Mouse (Mus musculus) MEL (cell line): ENCODE results near the gene Nck1. TPM values are rescaled to one million over a fixed set of nuclear protein-coding genes. Genes with fewer than 3 reads are reported as not detected.

Source experiments
- DNase-seq: peaks from one replicate; pipeline ENCODE4 v3.0.0; 2011; ENCODE audit warnings: low read depth, low spot score
- H3K27ac ChIP-seq: 2 replicates; pipeline ENCODE4 v1.5.1; 2012; ENCODE audit warnings: low read depth, mild to moderate bottlenecking, control low read depth, low read length, moderate library complexity; ENCODE audit not compliant: control insufficient read depth
- H3K27me3 ChIP-seq, 2 experiments: fragments of 150-350 bp in 1 of 2; sonication (generic) in 1 of 2; 2 replicates each; pipeline ENCODE4 v1.6.1; 2012; ENCODE audit warnings: low read length in 2 of 2, mild to moderate bottlenecking in 2 of 2, improper control_type of control experiment in 1 of 2, moderate library complexity in 1 of 2; ENCODE audit not compliant: insufficient read depth in 2 of 2, control insufficient read depth in 1 of 2
- H3K36me3 ChIP-seq, 2 experiments: 2 replicates each; pipeline ENCODE4 v1.6.1; 2012 to 2014; ENCODE audit warnings: low read length in 2 of 2, improper control_type of control experiment in 1 of 2, inconsistent platforms in 1 of 2, mild to moderate bottlenecking in 1 of 2; ENCODE audit not compliant: insufficient read depth in 2 of 2, control insufficient read depth in 1 of 2
- H3K4me1 ChIP-seq, 2 experiments: fragments of 150-350 bp in 1 of 2; sonication (generic) in 1 of 2; 2 replicates each; pipeline ENCODE4 v1.6.1; 2012; ENCODE audit warnings: low read length in 2 of 2, improper control_type of control experiment in 1 of 2, mild to moderate bottlenecking in 1 of 2; ENCODE audit not compliant: insufficient read depth in 2 of 2, control insufficient read depth in 1 of 2
- H3K4me3 ChIP-seq, 2 experiments: fragments of 150-350 bp in 1 of 2; sonication (generic) in 1 of 2; 2 replicates each; pipeline ENCODE4 v1.5.1; 2012; ENCODE audit warnings: low read depth in 2 of 2, low read length in 2 of 2, mild to moderate bottlenecking in 2 of 2, moderate library complexity in 2 of 2, control low read depth in 1 of 2, improper control_type of control experiment in 1 of 2; ENCODE audit not compliant: control insufficient read depth in 1 of 2, insufficient read depth in 1 of 2
- H3K79me2 ChIP-seq: 2 replicates; pipeline ENCODE4 v1.6.1; 2012; ENCODE audit warnings: mild to moderate bottlenecking, low read length, moderate library complexity; ENCODE audit not compliant: control insufficient read depth, poor library complexity, insufficient read depth
- H3K9ac ChIP-seq: 2 replicates; pipeline ENCODE4 v1.6.1; 2012; ENCODE audit warnings: low read depth, mild to moderate bottlenecking, control low read depth, low read length, moderate library complexity; ENCODE audit not compliant: control insufficient read depth, poor library complexity, severe bottlenecking
- H3K9me3 ChIP-seq: fragments of 150-350 bp; sonication (generic); replicated peaks from 2 replicates; pipeline ENCODE4 v1.6.1; 2012; ENCODE audit warnings: mild to moderate bottlenecking, low read length, improper control_type of control experiment, moderate library complexity; ENCODE audit not compliant: insufficient read depth
- BHLHE40 ChIP-seq: IDR thresholded peaks from 2 replicates; pipeline ENCODE4 v1.6.1; 2012; ENCODE audit warnings: low read depth, mild to moderate bottlenecking, inconsistent platforms, low read length, improper control_type of control experiment, borderline replicate concordance
- CHD1 ChIP-seq: IDR thresholded peaks from 2 replicates; pipeline ENCODE4 v1.6.1; 2012; ENCODE audit warnings: low read depth, mild to moderate bottlenecking, inconsistent platforms, low read length, improper control_type of control experiment
- CTCF ChIP-seq, 3 experiments: IDR thresholded peaks in 2 of 3; conservative IDR thresholded peaks in 1 of 3; 2 replicates each; pipeline ENCODE4 v1.5.1; 2011 to 2012; ENCODE audit warnings: low read length in 3 of 3, low read depth in 2 of 3, mild to moderate bottlenecking in 2 of 3, improper control_type of control experiment in 1 of 3, inconsistent platforms in 1 of 3, mixed read lengths in 1 of 3, moderate library complexity in 1 of 3; ENCODE audit not compliant: control insufficient read depth in 1 of 3, insufficient read depth in 1 of 3, poor library complexity in 1 of 3, severe bottlenecking in 1 of 3
- E2F4 ChIP-seq: IDR thresholded peaks from 2 replicates; pipeline ENCODE4 v1.6.1; 2011; ENCODE audit warnings: low read depth, low read length, improper control_type of control experiment, borderline replicate concordance
- ELF1 ChIP-seq: IDR thresholded peaks from 2 replicates; pipeline ENCODE4 v1.6.1; 2014; ENCODE audit warnings: low read depth, mild to moderate bottlenecking, inconsistent platforms, low read length, improper control_type of control experiment, moderate library complexity
- GABPA ChIP-seq: IDR thresholded peaks from 2 replicates; pipeline ENCODE4 v1.6.1; 2012; ENCODE audit warnings: low read depth, mild to moderate bottlenecking, inconsistent platforms, low read length, improper control_type of control experiment, moderate library complexity
- KAT2A ChIP-seq: conservative IDR thresholded peaks from 2 replicates; pipeline ENCODE4 v1.6.1; 2012; ENCODE audit warnings: low read depth, low read length, improper control_type of control experiment, inconsistent platforms
- MAFK ChIP-seq: IDR thresholded peaks from 2 replicates; pipeline ENCODE4 v1.6.1; 2011; ENCODE audit warnings: low read depth, mild to moderate bottlenecking, low read length, improper control_type of control experiment, borderline replicate concordance
- MAX ChIP-seq: IDR thresholded peaks from 2 replicates; pipeline ENCODE4 v1.6.1; 2011; ENCODE audit warnings: low read length, improper control_type of control experiment
- MAZ ChIP-seq: IDR thresholded peaks from 2 replicates; pipeline ENCODE4 v1.6.1; 2012; ENCODE audit warnings: low read depth, mild to moderate bottlenecking, inconsistent platforms, low read length, improper control_type of control experiment
- MEF2A ChIP-seq: IDR thresholded peaks from 2 replicates; pipeline ENCODE4 v1.6.1; 2014; ENCODE audit warnings: low read depth, mild to moderate bottlenecking, inconsistent platforms, low read length, improper control_type of control experiment; ENCODE audit not compliant: poor library complexity, insufficient replicate concordance, severe bottlenecking; ENCODE audit errors: extremely low read depth
- MXI1 ChIP-seq: IDR thresholded peaks from 2 replicates; pipeline ENCODE4 v1.6.1; 2011; ENCODE audit warnings: mild to moderate bottlenecking, low read depth, low read length, improper control_type of control experiment
- MYC ChIP-seq: IDR thresholded peaks from 2 replicates; pipeline ENCODE4 v1.6.1; 2011; ENCODE audit warnings: low read depth, mild to moderate bottlenecking, low read length, improper control_type of control experiment, moderate library complexity
- NELFE ChIP-seq: IDR thresholded peaks from 2 replicates; pipeline ENCODE4 v1.6.1; 2011; ENCODE audit warnings: low read depth, low read length, improper control_type of control experiment
- NRF1 ChIP-seq: IDR thresholded peaks from 2 replicates; pipeline ENCODE4 v1.6.1; 2014; ENCODE audit warnings: low read depth, mild to moderate bottlenecking, inconsistent platforms, low read length, improper control_type of control experiment, moderate library complexity; ENCODE audit not compliant: poor library complexity, insufficient read depth, severe bottlenecking
- RAD21 ChIP-seq: IDR thresholded peaks from 2 replicates; pipeline ENCODE4 v1.6.1; 2011; ENCODE audit warnings: mild to moderate bottlenecking, low read depth, low read length, improper control_type of control experiment
- RCOR1 ChIP-seq: IDR thresholded peaks from 2 replicates; pipeline ENCODE4 v1.6.1; 2012; ENCODE audit warnings: low read depth, mild to moderate bottlenecking, inconsistent platforms, low read length, improper control_type of control experiment
- UBTF ChIP-seq: IDR thresholded peaks from 2 replicates; pipeline ENCODE4 v1.6.1; 2012; ENCODE audit warnings: low read depth, mild to moderate bottlenecking, inconsistent platforms, low read length, improper control_type of control experiment, moderate library complexity, borderline replicate concordance; ENCODE audit not compliant: insufficient read depth
- USF1 ChIP-seq: IDR thresholded peaks from 2 replicates; pipeline ENCODE4 v1.6.1; 2014; ENCODE audit warnings: low read depth, mild to moderate bottlenecking, inconsistent platforms, low read length, improper control_type of control experiment, moderate library complexity
- ZC3H11A ChIP-seq: IDR thresholded peaks from 2 replicates; pipeline ENCODE4 v1.6.1; 2012; ENCODE audit warnings: low read depth, mild to moderate bottlenecking, inconsistent platforms, low read length, improper control_type of control experiment
- ZKSCAN1 ChIP-seq: IDR thresholded peaks from 2 replicates; pipeline ENCODE4 v1.6.1; 2012; ENCODE audit warnings: low read depth, mild to moderate bottlenecking, inconsistent platforms, low read length, improper control_type of control experiment, moderate library complexity
- ZMIZ1 ChIP-seq: IDR thresholded peaks from 2 replicates; pipeline ENCODE4 v1.6.1; 2012; ENCODE audit warnings: low read depth, mild to moderate bottlenecking, inconsistent platforms, low read length, improper control_type of control experiment, moderate library complexity
- ZNF384 ChIP-seq: IDR thresholded peaks from 2 replicates; pipeline ENCODE4 v1.6.1; 2012; ENCODE audit warnings: low read depth, mild to moderate bottlenecking, inconsistent platforms, low read length, improper control_type of control experiment
- polyA plus RNA-seq, 2 experiments: library from polyadenylated mRNA; stranded (reverse) in 1 of 2; unstranded in 1 of 2; fragments of >175 nt in 1 of 2; fragments of >200 nt in 1 of 2; gene quantifications; 2 replicates each; pipeline versions ENCODE4 v1.2.1 to v1.2.4; 2012; ENCODE audit warnings: low replicate concordance in 2 of 2, low read depth in 1 of 2; ENCODE audit not compliant: insufficient read length in 2 of 2, insufficient read depth in 1 of 2, missing spikeins in 1 of 2
- total RNA-seq: library from RNA; depleted of rRNA; stranded (reverse); fragments of 300-350 nt; gene quantifications from 2 replicates; pipeline ENCODE4 v1.2.3, GENCODE M21; 2012

Nck1 gene
- total and polyA plus RNA-seq, 3 experiments = 21.8 to 24.3 TPM; not detected in 1

- H3K79me2 ChIP-seq = no peaks in the 10 kb centered on the region
- no peak for DNase-seq
- no peak overlapping the region for H3K4me3 ChIP-seq
- H3K9ac ChIP-seq = no peak overlapping the region
- no peaks in the 10 kb centered on the region for H3K4me1 ChIP-seq
- H3K27ac ChIP-seq = no peak overlapping the region
- no peaks in the 10 kb centered on the region for H3K27me3 ChIP-seq
- H3K36me3 ChIP-seq = no peaks in the 10 kb centered on the region
- TF ChIP-seq MAZ (no peak), E2F4 (no peak), NRF1 (no peak), MAFK (no peak), MEF2A (no peak), ZMIZ1 (no peak), RCOR1 (no peak), CHD1 (no peak), ELF1 (no peak)
- no peaks in the 10 kb centered on the region for H3K9me3 ChIP-seq
Measured at GRCm38 (mm10) chr9:100465988-100466387, 79.9 kb downstream of the Nck1 start.

GRCm38 (mm10) chr9:100465380-100465779 is 80.6 kb downstream of the Nck1 start:
- H3K9me3 ChIP-seq = no peaks in the 10 kb centered on the region
- H3K27ac ChIP-seq = no peak overlapping the region
- H3K4me3 ChIP-seq = no peak overlapping the region
- no peaks in the 10 kb centered on the region for H3K27me3 ChIP-seq
- no peaks in the 10 kb centered on the region for H3K4me1 ChIP-seq
- no peaks in the 10 kb centered on the region for H3K79me2 ChIP-seq
- H3K36me3 ChIP-seq = no peaks in the 10 kb centered on the region
- no peak for DNase-seq
- no peak for TF ChIP-seq ZKSCAN1
- no peak for TF ChIP-seq GABPA
- TF ChIP-seq MXI1 = no peak
- no peak for TF ChIP-seq BHLHE40
- no peak for TF ChIP-seq NRF1
- TF ChIP-seq MAX = no peak
- no peak for TF ChIP-seq UBTF
- TF ChIP-seq ELF1 = no peak
- TF ChIP-seq KAT2A = no peak
- no peak for TF ChIP-seq RAD21
- no peak for TF ChIP-seq ZC3H11A
- no peak for TF ChIP-seq ZNF384
- no peak for TF ChIP-seq CHD1
- no peak for TF ChIP-seq RCOR1
- TF ChIP-seq ZMIZ1 = no peak
- TF ChIP-seq USF1 = no peak
- TF ChIP-seq CTCF (IDR thresholded peaks at IDR 0.05 in 2 of 3, conservative IDR thresholded peaks at IDR 0.05 in 1 of 3; ENCODE audit: control insufficient read depth in 1 of 3, insufficient read depth in 1 of 3, low read depth in 2 of 3, low read length in 3 of 3, poor library complexity in 1 of 3, severe bottlenecking in 1 of 3) = no peak
- no peak for TF ChIP-seq MYC
- no peak for TF ChIP-seq NELFE
- no peak overlapping the region for H3K9ac ChIP-seq
